Mouse (Mus musculus) gastrocnemius, postnatal 10 days (tissue): Measurements from ENCODE around the gene Tex21. TPM values are rescaled to one million over a fixed set of nuclear protein-coding genes. Genes with fewer than 3 reads are reported as not detected.
"Not testable (repeated sequence)": the region's sequence is repeated elsewhere in the genome, so short reads cannot be mapped to it uniquely, and the experiment has no call there.

Experiments used
- DNase-seq: peaks from one replicate; pipeline ENCODE4 v3.0.0; 2021; ENCODE audit warnings: mixed read lengths
- total RNA-seq, 2 experiments: library from RNA; stranded (reverse); gene quantifications; 2 replicates each; pipeline ENCODE4 v1.2.3; 2021

The Tex21 gene
- total RNA-seq, 2 experiments from 2014 or later, result not detected

DNA sequence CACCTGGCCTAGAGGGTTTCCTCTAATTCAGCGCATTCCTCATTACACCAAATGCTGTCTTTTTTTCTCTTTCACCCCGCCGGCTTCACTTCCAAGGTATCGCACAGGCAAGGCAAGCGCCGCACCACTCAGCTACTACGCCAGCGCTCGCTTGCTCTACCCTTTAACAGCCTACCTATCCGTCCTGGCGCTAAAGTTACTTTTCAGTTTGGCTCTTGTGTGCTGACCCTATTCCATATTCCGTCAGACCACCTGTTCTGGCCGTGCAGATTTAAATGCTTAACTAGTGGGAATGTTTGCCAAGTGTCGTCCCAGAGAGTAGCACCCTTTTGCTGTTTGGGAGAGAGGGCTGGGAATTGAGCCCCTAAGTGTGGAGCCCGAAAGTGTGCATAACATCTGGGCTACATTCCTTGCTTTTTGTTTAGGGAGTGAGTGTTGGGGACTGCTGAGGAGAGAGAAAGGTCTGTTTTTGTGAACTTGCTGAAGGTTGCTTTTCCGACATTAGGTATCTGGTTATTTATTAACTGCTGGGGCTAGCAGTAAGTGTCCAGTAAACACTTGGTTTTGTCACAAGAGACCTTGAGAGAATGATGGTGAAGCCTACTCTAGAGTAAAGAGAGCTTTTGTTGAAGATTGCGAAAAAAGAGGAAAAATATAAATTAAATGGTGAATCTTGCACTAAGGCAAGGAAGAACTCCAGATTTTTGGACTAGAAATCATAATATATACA, 9.7 kb upstream of the Tex21 start:
- no peak for DNase-seq

- no peak for DNase-seq
Observed at GRCm38 (mm10) chr12:76255499-76255875, 8.9 kb upstream of the Tex21 start.

- DNase-seq, result peak; percentile 85
Observed at GRCm38 (mm10) chr12:76254725-76255498, 8.4 kb upstream of the Tex21 start, which contains the start of gene Mthfd1. Gene Mthfd1, plus strand, starts transcription at chr12:76255298.

- no peak for DNase-seq
Observed at GRCm38 (mm10) chr12:76253991-76254390, 7.4 kb upstream of the Tex21 start.

- DNase-seq, result no peak
Observed at GRCm38 (mm10) chr12:76253591-76253990, 7.0 kb upstream of the Tex21 start.

DNA sequence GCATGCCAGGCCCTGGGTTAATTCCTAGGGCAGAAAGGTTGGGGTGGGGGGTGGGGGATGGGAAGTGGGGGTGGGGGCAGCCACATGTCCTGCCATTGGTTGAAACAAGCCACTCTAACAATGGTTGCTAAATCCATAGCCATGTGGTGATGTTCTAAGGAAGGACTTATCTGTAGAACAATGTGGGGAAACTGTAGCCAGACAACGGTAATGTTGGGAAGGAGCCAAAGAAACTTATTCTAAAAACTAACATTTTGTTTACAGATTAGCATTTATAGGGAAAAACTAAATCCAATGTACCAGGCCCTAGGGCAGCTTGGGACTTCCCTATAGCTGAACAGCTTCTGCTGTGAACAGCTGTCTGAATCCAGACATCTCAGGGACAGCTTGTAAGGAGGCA, 6.5 kb upstream of the Tex21 start:
- DNase-seq, result no peak

DNA sequence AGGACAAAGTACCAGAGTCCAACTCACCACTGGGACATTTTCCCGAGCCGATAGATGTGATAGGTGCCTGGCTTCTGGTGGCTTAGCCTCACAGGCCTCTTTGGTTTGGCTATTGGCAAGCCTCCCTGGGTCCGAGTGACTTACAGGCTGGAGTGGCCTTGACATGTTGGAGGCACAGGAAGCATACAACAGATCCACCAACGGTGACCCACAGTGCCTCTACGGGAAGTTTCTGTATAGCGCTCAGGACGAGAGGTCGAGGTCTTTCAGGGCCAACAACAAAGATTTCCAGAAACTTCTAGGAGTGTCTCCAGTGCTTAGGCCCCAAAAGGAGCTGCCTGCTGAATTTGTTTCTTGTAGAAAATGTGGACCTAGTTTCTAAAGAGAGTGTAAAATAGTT, 1.6 kb downstream of the Tex21 start:
- no peak for DNase-seq

DNA sequence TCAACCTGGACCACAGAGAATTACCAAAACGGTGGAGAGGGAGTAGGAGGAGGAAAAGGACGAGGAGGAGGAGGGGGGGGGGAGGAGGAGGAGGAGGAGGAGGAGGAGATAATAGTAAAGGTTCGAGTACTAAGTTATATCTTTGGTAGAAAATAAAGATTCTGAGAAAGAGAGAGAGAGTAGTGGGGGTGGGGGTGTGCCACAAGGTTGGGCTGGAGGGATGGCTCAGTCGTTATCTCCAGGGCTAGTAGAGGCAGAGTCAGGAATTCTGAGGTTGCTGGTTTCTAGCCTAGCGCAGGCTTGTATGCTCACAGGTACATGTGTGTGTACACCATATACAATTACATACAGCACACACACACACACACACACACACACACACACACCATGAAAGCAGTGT, 4.7 kb downstream of the Tex21 start:
- no peak for DNase-seq

DNA sequence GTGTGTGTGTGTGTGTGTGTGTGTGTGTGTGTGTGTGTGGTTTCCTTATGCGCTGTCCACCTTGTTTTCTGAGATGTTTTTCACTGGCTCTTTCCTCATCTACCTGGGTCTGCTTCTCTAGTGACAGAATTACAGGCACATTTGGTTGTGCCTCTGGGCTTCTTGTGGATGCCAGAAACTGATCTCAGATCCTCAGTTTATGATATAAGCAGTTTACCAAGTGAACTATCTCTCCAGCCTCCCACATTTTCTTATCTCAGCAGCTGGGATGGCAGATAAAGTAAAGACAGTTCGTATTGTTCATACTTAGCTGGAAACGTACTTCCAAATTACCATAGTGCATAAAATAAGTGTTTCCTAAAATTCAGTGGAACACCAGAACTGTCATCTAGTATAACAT, 5.5 kb downstream of the Tex21 start:
- DNase-seq, result no peak

DNA sequence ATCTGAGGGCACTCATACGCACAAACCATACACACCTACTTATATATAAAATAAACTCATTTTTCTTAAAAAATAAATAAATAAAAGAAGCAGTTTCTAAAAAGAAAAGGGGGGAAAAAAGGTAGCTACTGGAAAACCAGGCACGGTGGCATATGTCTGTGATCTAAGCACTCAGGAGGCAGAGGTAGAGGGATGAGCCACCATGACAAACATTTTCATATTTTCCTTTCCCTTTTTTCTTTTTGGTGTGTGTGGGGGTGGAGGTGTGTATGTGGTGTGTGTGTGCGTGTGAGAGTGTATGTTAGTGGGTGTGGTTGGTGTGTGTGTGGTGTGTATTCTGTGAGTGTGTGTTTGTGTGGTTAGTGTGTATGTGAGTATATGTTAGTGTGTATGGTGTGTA, 5.9 kb downstream of the Tex21 start:
- no peak for DNase-seq

DNA sequence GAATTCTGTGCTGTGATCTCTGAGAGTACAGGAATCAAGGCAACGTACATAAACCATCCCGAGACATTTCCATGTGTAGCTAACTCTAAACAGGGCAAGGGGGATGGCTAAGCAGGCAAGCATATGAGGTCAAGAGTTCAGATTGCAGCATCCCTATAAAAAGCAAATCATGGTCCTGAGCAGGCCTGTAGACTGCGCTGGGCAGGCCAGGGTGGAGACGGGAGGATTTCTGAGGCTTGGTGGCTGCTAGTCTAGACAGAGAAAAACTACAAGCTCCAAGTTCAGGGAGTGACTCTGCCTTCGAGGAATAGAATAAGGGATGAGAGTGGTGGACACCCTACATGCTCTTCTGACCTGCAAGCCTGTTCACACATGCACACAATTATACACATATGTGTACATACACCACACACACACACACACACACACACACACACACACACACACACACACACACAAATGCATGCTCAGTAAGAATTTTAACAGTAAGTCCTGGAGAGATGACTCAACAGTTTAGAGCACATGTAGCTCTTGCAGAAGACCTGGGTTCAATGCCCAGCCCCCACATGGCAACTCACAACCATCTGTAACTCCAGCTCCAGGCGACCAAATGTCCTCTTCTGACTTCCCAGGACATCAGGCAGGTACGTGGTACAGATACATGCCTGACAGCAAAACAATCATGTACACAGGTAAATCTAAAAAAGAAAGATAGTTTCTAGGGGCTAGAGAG, 6.5 kb downstream of the Tex21 start:
- no peak for DNase-seq

- no peak for DNase-seq
Observed at GRCm38 (mm10) chr12:76239145-76239838, 7.3 kb downstream of the Tex21 start.

DNA sequence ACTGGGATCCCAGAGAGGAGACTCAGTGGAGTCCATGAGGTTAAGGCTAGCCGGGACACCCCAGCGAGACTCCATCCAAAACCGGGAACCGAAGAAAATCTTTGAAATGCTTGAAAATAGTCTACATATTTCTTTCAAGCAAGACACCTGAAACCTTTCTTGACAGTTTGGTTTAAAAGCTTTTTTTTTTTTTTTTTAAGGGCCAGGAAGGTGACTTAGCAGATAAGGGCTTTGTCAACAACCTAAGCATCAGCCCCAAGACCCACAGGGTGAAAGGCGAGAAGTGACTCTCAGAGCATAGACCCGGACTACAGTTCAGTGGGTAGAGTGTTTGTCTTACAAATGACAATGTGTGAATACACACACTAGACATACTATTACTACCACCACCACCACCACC, 11.3 kb downstream of the Tex21 start:
- no peak for DNase-seq

GRCm38 (mm10) chr12:76230644-76231043, 15.9 kb downstream of the Tex21 start:
- no peak for DNase-seq

DNA sequence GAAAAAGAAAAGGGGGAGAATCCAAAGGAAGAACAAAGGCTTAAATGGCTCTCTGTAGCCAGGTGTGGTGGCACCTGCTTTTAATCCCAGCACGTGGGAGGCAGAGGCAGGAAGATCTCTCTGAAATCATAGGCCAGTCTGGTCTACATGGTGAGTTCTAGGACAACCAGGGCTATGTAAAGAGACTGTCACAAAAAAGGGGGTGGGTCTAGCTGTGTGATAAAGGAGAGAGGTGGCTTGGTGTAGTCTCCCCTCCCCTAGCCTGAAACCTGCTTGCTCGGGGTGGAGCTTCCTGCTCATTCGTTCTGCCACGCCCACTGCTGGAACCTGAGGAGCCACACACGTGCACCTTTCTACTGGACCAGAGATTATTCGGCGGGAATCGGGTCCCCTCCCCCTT, 24.4 kb downstream of the Tex21 start:
- DNase-seq, result not testable (repeated sequence)

DNA sequence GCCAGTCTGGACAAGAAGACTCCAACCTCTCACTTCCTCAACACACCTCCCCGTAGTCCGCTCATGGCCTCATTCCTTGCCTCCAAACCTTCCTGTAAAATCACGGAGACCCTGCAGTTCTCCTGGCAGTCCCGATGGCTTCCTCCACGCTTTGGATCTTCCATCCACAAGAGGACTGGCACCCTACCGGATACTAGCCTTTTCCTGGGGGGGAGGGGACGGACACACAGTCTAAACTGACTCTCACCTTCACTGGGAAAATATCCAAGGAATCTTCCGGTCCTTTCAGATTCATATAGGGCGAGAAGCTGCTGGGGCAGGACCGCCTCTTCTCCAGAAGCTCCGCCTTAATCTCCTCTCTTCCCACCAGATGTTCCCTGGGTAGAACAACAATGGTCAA, 29.8 kb downstream of the Tex21 start:
- no peak for DNase-seq

GRCm38 (mm10) chr12:76215121-76215520, 31.4 kb downstream of the Tex21 start:
- no peak for DNase-seq

- DNase-seq, result no peak
Observed at GRCm38 (mm10) chr12:76209429-76209974, 37.0 kb downstream of the Tex21 start.

GRCm38 (mm10) chr12:76200326-76200725, 46.2 kb downstream of the Tex21 start:
- no peak for DNase-seq

GRCm38 (mm10) chr12:76197071-76197470, 49.5 kb downstream of the Tex21 start:
- no peak for DNase-seq

DNA sequence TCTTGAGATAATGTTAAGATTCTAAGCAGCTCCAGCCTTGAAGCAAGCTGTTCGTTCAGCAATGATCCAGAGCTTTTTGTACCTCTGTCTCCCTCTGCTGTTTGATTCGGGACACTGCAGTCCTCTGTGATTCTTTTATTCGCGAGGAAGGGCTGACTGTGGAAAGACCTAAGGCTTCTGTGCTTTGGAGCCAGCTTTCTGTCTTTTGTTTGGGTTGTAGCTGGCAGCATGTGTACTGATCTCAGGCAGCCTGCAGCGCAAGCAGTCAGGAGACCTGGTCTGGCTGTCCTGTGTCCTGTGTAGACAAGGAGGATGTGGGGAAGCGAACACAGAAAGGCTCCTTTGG, 49.9 kb downstream of the Tex21 start:
- DNase-seq, result peak; percentile 55
